Mouse (Mus musculus) B cell, adult (primary cell): ENCODE results near the gene Alkbh3. TPM values are rescaled to one million over a fixed set of nuclear protein-coding genes. Genes with fewer than 3 reads are reported as not detected.

Experiments used
- total RNA-seq: library from RNA; stranded (reverse); gene quantifications from 4 replicates; pipeline ENCODE4 v1.2.4, GENCODE M21; 2023; ENCODE audit not compliant: inconsistent age

Gene Alkbh3
- 58.4 to 70.9 TPM (median 65.5 TPM) in 4 replicates for total RNA-seq

GRCm38 (mm10) chr2:94010335-94011291 lies at the start of gene Alkbh3:
Alkbh3 (minus strand) TSS chr2:94010807.

GRCm38 (mm10) chr2:93996254-93996653 lies 14.4 kb downstream of the Alkbh3 start, which contains the start of gene Gm27027:
Gm27027 (minus strand) TSS chr2:93996354.

GRCm38 (mm10) chr2:93956908-93957784 lies 53.5 kb downstream of the Alkbh3 start, which contains the start of gene Gm13889:
Gm13889 (minus strand) TSS chr2:93957201.

Other genes with a start within 250 kb of the Alkbh3 start
- 38.6 to 47.3 TPM (median 42.9 TPM) in 4 replicates for gene Ext2, start 188.2 kb downstream of the Alkbh3 start, total RNA-seq
- gene Accs, start 160.9 kb downstream of the Alkbh3 start, total RNA-seq: 13.3 to 15.9 TPM (median 15.7 TPM) in 4 replicates
- gene Accsl, start 141.7 kb downstream of the Alkbh3 start, total RNA-seq: not detected in 4 replicates
- 0.64 to 1.3 TPM (median 1.00 TPM) in 3 of 4 replicates, not detected in the other for gene Gm13889, start 53.6 kb downstream of the Alkbh3 start, total RNA-seq
- gene Gm27027, start 14.5 kb downstream of the Alkbh3 start, total RNA-seq: 1.4 TPM in 1 of 4 replicates, not detected in the others
- 34.0 to 38.2 TPM (median 35.9 TPM) in 4 replicates for gene Hsd17b12, start 147.2 kb upstream of the Alkbh3 start, total RNA-seq